Mouse (Mus musculus) B cell, adult 62 days (primary cell): ENCODE measurements around the gene Eci3. TPM values are rescaled to one million over a fixed set of nuclear protein-coding genes. Genes with fewer than 3 reads are reported as not detected.

Experiments used
- total RNA-seq: library from RNA; stranded (reverse); gene quantifications from 4 replicates; pipeline ENCODE4 v1.2.4, GENCODE M21; 2023

The Eci3 gene
- not detected in 4 replicates for total RNA-seq

DNA sequence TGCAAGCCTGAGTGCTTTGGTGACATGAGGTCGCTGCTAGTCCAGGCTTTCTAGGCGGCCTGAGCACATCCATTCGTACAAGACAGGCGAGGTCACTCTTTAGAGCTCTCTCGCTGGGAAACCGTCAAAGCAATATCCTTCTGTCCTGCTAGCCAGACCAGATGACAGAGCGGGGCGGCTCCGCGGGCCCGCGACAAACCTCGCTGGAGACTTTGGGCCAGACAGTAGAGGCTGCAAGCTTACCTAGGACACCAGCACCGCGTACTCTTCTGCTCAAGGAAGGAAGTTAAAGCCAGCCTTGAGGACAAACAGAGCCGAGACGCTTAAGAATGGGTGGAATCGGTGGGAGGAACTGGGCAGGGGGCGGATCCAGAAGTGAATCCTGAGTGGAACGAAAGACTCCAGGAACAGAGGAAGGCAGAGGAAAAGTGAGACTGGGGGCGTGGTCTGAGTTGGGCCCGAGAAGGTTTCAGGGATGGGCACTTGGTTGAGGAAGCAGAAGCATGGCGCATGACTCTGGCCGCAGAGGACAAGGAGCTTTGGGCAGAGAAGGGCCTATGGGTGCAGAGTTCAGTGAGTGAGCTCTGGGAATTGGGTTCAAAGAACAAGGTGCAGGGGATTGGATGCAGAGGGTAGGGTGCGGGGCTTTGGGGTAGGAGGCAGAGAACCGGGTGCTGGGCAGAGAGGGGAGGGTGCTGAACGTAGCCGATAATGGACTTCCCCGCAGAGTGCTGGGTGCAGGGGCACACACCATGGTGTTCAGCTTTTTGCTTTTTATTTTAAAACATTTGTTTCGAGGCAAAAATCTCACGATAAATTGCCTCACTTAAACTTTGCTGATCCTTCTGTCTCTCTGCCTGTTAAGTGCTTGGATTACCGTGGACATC, at the start of gene Eci3:
Gene Eci3 (minus strand): TSS at position 300 of the 887 bp plus-strand sequence.

DNA sequence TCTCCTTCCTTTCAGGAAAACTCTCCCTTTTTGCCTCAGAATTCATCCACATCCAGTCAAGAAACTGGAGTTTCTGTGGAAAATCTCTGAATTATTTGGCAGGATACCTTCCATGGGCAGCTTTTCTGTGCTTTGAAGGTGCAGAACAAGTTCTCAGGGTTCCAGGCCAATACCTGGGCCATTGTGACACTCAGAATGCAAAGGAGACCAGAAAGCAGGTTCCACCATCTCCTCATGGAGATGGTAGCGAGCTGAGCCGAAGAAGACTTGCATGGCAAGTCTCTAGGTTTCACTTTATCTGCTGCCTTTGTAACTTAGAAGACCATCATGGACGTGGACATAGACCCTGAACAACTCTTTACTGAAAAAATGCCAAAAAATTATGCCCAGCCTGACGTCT, 39.4 kb downstream of the Eci3 start, which contains the start of the genes Fam217a and 4933417A18Rik:
Gene Fam217a (minus strand): TSS at position 101 of the 400 bp plus-strand sequence.
Gene 4933417A18Rik (plus strand): TSS at position 200 of the 400 bp plus-strand sequence.

Other genes starting within 250 kb of the Eci3 start
- not detected in 4 replicates for gene Fam50b, start 229.0 kb downstream of the Eci3 start, total RNA-seq
- gene Prpf4b, start 88.5 kb downstream of the Eci3 start, total RNA-seq, result 160 to 195 TPM (median 174 TPM) in 4 replicates
- gene Fam217a, start 39.5 kb downstream of the Eci3 start, total RNA-seq, result 0.39 TPM in 1 of 4 replicates, not detected in the others
- gene 4933417A18Rik, start 39.4 kb downstream of the Eci3 start, total RNA-seq, result not detected in 4 replicates
- gene Eci2, start 63.3 kb upstream of the Eci3 start, total RNA-seq, result 17.6 to 27.6 TPM (median 19.8 TPM) in 4 replicates